Mouse (Mus musculus) bone marrow, adult 2 months (tissue): ENCODE results near the gene Kansl2.

Experiments
- CTCF ChIP-seq: fragments of 200-500 bp; IDR thresholded peaks from 2 replicates; pipeline ENCODE4 v1.5.1; 2011; ENCODE audit warnings: low read length, control low read depth; ENCODE audit not compliant: control insufficient read depth, insufficient read depth
- POLR2A ChIP-seq: fragments of 200-500 bp; IDR thresholded peaks from 2 replicates; pipeline ENCODE4 v1.6.1; 2011; ENCODE audit warnings: low read depth, mild to moderate bottlenecking, control low read depth, low read length, borderline replicate concordance; ENCODE audit not compliant: control insufficient read depth

DNA sequence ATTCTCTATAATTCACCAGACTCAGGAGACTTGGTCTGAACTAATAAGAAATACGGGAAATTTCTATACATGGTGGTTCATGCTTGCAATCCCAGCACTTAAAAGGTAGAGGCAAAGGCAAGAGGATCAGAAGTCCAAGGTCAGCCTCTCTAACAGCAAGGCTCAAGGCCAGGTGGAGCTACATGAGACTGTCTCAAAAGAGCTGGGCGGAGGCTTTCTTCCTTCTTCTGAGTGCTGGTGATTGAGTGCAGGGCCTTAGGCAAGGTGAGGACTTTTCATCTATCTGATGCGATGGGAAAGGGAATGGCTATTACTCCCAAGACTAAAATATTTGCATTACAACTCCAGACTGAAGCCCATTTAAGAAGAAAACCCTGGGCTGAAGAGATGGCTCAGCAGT is 11.1 kb upstream of the Kansl2 start:
- TF ChIP-seq CTCF, result no peak
- no peak for TF ChIP-seq POLR2A
